Mouse (Mus musculus) E14TG2a.4 (cell line): ENCODE data around the gene C1galt1c1.
A peak's percentile ranks its signal among the peaks of the same experiment; 100 is the strongest.

Source experiments
- H3K27me3 ChIP-seq: 2 replicates; pipeline ENCODE4 v1.6.1; 2014; ENCODE audit warnings: low read length, control low read depth; ENCODE audit not compliant: insufficient read depth
- H3K36me3 ChIP-seq: 2 replicates; pipeline ENCODE4 v1.6.1; 2014; ENCODE audit warnings: low read length, control low read depth; ENCODE audit not compliant: insufficient read depth
- H3K4me1 ChIP-seq: replicated peaks from 2 replicates; pipeline ENCODE4 v1.6.1; 2014; ENCODE audit warnings: low read depth, low read length, control low read depth
- H3K4me3 ChIP-seq: replicated peaks from 2 replicates; pipeline ENCODE4 v1.5.1; 2014; ENCODE audit warnings: mild to moderate bottlenecking, low read length
- H3K9me3 ChIP-seq: 2 replicates; pipeline ENCODE4 v1.6.1; 2014; ENCODE audit warnings: low read length, control low read depth
- CTCF ChIP-seq: conservative IDR thresholded peaks from 2 replicates; pipeline ENCODE4 v1.5.1; 2014; ENCODE audit warnings: low read length
- NANOG ChIP-seq: IDR thresholded peaks from 2 replicates; pipeline ENCODE4 v1.6.1; 2014; ENCODE audit warnings: borderline replicate concordance, low read length, mixed read lengths
- POU5F1 ChIP-seq: IDR thresholded peaks from 2 replicates; pipeline ENCODE4 v1.6.1; 2014; ENCODE audit warnings: low read length, borderline replicate concordance

The C1galt1c1 gene

GRCm38 (mm10) chrX:38642183-38642582 lies 7.3 kb upstream of the C1galt1c1 start:
- Histone ChIP-seq H3K9me3 (no peaks in the 10 kb centered on the region), H3K27me3 (no peaks in the 10 kb centered on the region), H3K36me3 (no peaks in the 10 kb centered on the region), H3K4me1 (peaks cover 30% of the 10 kb centered on the region), H3K4me3 (no peak overlapping the region)
- no peak for TF ChIP-seq NANOG
- TF ChIP-seq POU5F1, result no peak
- TF ChIP-seq CTCF, result no peak

GRCm38 (mm10) chrX:38641435-38641834 lies 6.5 kb upstream of the C1galt1c1 start:
- TF ChIP-seq POU5F1 (no peak), NANOG (no peak), CTCF (no peak)
- no peaks in the 10 kb centered on the region for H3K27me3 ChIP-seq
- H3K4me1 ChIP-seq, result peaks cover 30% of the 10 kb centered on the region
- no peaks in the 10 kb centered on the region for H3K9me3 ChIP-seq
- H3K4me3 ChIP-seq, result no peak overlapping the region
- H3K36me3 ChIP-seq, result no peaks in the 10 kb centered on the region

- Histone ChIP-seq H3K36me3 (peaks cover 14% of the 10 kb centered on the region), H3K27me3 (no peaks in the 10 kb centered on the region), H3K4me1 (peaks cover 16% of the 10 kb centered on the region), H3K4me3 (peak overlapping the region; percentile 70), H3K9me3 (no peaks in the 10 kb centered on the region)
- TF ChIP-seq CTCF, result no peak
- TF ChIP-seq POU5F1, result no peak
- TF ChIP-seq NANOG, result no peak
Observed at GRCm38 (mm10) chrX:38635638-38635931, 698 bp upstream of the C1galt1c1 start.

GRCm38 (mm10) chrX:38600995-38601369 lies 33.9 kb downstream of the C1galt1c1 start:
- 0 out of 2 replicates have a peak, but pooled peaks cover 2% of the 10 kb centered on the region for H3K4me1 ChIP-seq
- H3K4me3 ChIP-seq, result peak overlapping the region; percentile 84
- no peaks in the 10 kb centered on the region for H3K36me3 ChIP-seq
- H3K9me3 ChIP-seq, result no peaks in the 10 kb centered on the region
- no peak for TF ChIP-seq CTCF
- TF ChIP-seq POU5F1, result no peak
- no peak for TF ChIP-seq NANOG
- no peaks in the 10 kb centered on the region for H3K27me3 ChIP-seq

GRCm38 (mm10) chrX:38600177-38600994 lies 34.5 kb downstream of the C1galt1c1 start, which contains the start of gene Mcts1:
Gene Mcts1, plus strand, starts transcription at chrX:38600578.
- TF ChIP-seq NANOG (peak; percentile 38; the same call in 1 of the 2 replicates), POU5F1 (no peak)
- Histone ChIP-seq H3K4me3 (peak within 1 kb of the TSS; percentile 84), H3K9me3 (no peaks in the 10 kb centered on the region), H3K36me3 (no peaks in the 10 kb centered on the region), H3K27me3 (no peaks in the 10 kb centered on the region), H3K4me1 (0 out of 2 replicates have a peak, but pooled peaks cover 2% of the 10 kb centered on the region)

- no peaks in the 10 kb centered on the region for H3K9me3 ChIP-seq
- no peak overlapping the region for H3K4me3 ChIP-seq
- no peaks in the 10 kb centered on the region for H3K27me3 ChIP-seq
- no peak for TF ChIP-seq CTCF
- TF ChIP-seq POU5F1, result no peak
- no peak for TF ChIP-seq NANOG
- no peaks in the 10 kb centered on the region for H3K36me3 ChIP-seq
- peaks cover 21% of the 10 kb centered on the region for H3K4me1 ChIP-seq
Observed at GRCm38 (mm10) chrX:38593180-38593889, 41.6 kb downstream of the C1galt1c1 start.

- no peaks in the 10 kb centered on the region for H3K27me3 ChIP-seq
- H3K4me3 ChIP-seq, result no peak overlapping the region
Observed at GRCm38 (mm10) chrX:38591749-38592148, 43.1 kb downstream of the C1galt1c1 start.

GRCm38 (mm10) chrX:38589827-38590226 lies 45.1 kb downstream of the C1galt1c1 start:
- Histone ChIP-seq H3K9me3 (no peaks in the 10 kb centered on the region), H3K27me3 (no peaks in the 10 kb centered on the region), H3K4me3 (no peak overlapping the region), H3K4me1 (peaks cover 21% of the 10 kb centered on the region), H3K36me3 (no peaks in the 10 kb centered on the region)
- TF ChIP-seq NANOG (no peak), CTCF (no peak), POU5F1 (no peak)

More at GRCm38 (mm10) chrX:38591749-38592148, 43.1 kb downstream of the C1galt1c1 start:
- no peak for TF ChIP-seq POU5F1
- TF ChIP-seq CTCF, result no peak
- no peak for TF ChIP-seq NANOG
- no peaks in the 10 kb centered on the region for H3K36me3 ChIP-seq
- peaks cover 21% of the 10 kb centered on the region for H3K4me1 ChIP-seq
- no peaks in the 10 kb centered on the region for H3K9me3 ChIP-seq

GRCm38 (mm10) chrX:38583261-38583660 lies 51.6 kb downstream of the C1galt1c1 start:
- Histone ChIP-seq H3K4me1 (no peaks in the 10 kb centered on the region), H3K9me3 (no peaks in the 10 kb centered on the region), H3K4me3 (no peak overlapping the region), H3K36me3 (no peaks in the 10 kb centered on the region), H3K27me3 (no peaks in the 10 kb centered on the region)
- TF ChIP-seq POU5F1 (no peak), CTCF (no peak), NANOG (no peak)
